Mouse (Mus musculus) intestine, postnatal 0 days (tissue): ENCODE data around the gene Stum. TPM values are rescaled to one million over a fixed set of nuclear protein-coding genes. Genes with fewer than 3 reads are reported as not detected.

Experiments
- ATAC-seq: fragments of 200-750 bp; cut with Nextera tagmentation; 2 replicates; pipeline ENCODE4 v1.8.0; 2017; ENCODE audit warnings: mild to moderate bottlenecking, moderate TSS enrichment, moderate library complexity
- H3K27ac ChIP-seq: fragments of 300-500 bp; sonication (generic); 2 replicates; pipeline ENCODE4 v1.5.1; 2014; ENCODE audit warnings: mild to moderate bottlenecking, low read depth, low read length, moderate library complexity
- H3K27me3 ChIP-seq: fragments of 300-500 bp; sonication (generic); replicated peaks from 2 replicates; pipeline ENCODE4 v1.6.1; 2014; ENCODE audit warnings: low read length, mixed read lengths; ENCODE audit not compliant: control insufficient read depth, insufficient read depth
- H3K36me3 ChIP-seq: fragments of 300-500 bp; sonication (generic); 2 replicates; pipeline ENCODE4 v1.6.1; 2014; ENCODE audit warnings: mild to moderate bottlenecking, moderate library complexity; ENCODE audit not compliant: control insufficient read depth, insufficient read depth
- H3K4me1 ChIP-seq: fragments of 300-500 bp; sonication (generic); replicated peaks from 2 replicates; pipeline ENCODE4 v1.6.1; 2014; ENCODE audit warnings: antibody characterized with exemption, low read length, mixed read lengths; ENCODE audit not compliant: control insufficient read depth, insufficient read depth
- H3K4me2 ChIP-seq: fragments of 300-500 bp; sonication (generic); replicated peaks from 2 replicates; pipeline ENCODE4 v1.6.1; 2014; ENCODE audit warnings: low read depth, mild to moderate bottlenecking, moderate library complexity
- H3K4me3 ChIP-seq: fragments of 300-500 bp; sonication (generic); 2 replicates; pipeline ENCODE4 v1.5.1; 2014; ENCODE audit warnings: low read depth, low read length
- H3K9ac ChIP-seq: fragments of 300-500 bp; sonication (generic); 2 replicates; pipeline ENCODE4 v1.6.1; 2014; ENCODE audit warnings: mild to moderate bottlenecking, low read depth, low read length
- H3K9me3 ChIP-seq: fragments of 300-500 bp; sonication (generic); 2 replicates; pipeline ENCODE4 v1.6.1; 2016; ENCODE audit warnings: mixed run types; ENCODE audit not compliant: control insufficient read depth
- CTCF ChIP-seq: sonication (generic); IDR thresholded peaks from 2 replicates; pipeline ENCODE4 v1.5.1; 2016; ENCODE audit warnings: low read depth, mild to moderate bottlenecking, control low read depth, antibody characterized with exemption, moderate library complexity
- WGBS: fragments of 180-500 bp; shearing (Covaris S2); extraction: QIAGEN DNeasy Blood & Tissue Kit; methylation state at CpG from one replicate; pipeline ENCODE4 v1.1.7; 2014; 5-methylcytosine and 5-hydroxymethylcytosine counted together
- polyA plus RNA-seq: library from polyadenylated mRNA; unstranded; fragments of >200 nt; fragmentation: Nextera tagmentation; extraction: Ambion mirVana; gene quantifications from 2 replicates; pipeline ENCODE4 v1.2.1, GENCODE M21; 2015

Stum gene
- polyA plus RNA-seq, 1 experiment from 2014 or later, result 2.6 TPM

- WGBS, result 85% methylated on average over 6 of the region's 6 CpGs
- no peak overlapping the region for H3K4me3 ChIP-seq
- H3K9ac ChIP-seq, result no peak overlapping the region
- no peak overlapping the region for H3K4me2 ChIP-seq
- no peaks in the 10 kb centered on the region for H3K36me3 ChIP-seq
- H3K27ac ChIP-seq, result peak overlapping the region; percentile 4; the same call in 1 of the 2 replicates
- peaks cover 22% of the 10 kb centered on the region for H3K4me1 ChIP-seq
- no peak for ATAC-seq
- no peaks in the 10 kb centered on the region for H3K27me3 ChIP-seq
- H3K9me3 ChIP-seq, result no peaks in the 10 kb centered on the region
- no peak for TF ChIP-seq CTCF
Observed at GRCm38 (mm10) chr1:180401725-180402124, 81.6 kb downstream of the Stum start.

GRCm38 (mm10) chr1:180400691-180401455 lies 82.4 kb downstream of the Stum start:
- TF ChIP-seq CTCF, result no peak
- Histone ChIP-seq H3K27me3 (no peaks in the 10 kb centered on the region), H3K4me1 (peaks cover 22% of the 10 kb centered on the region), H3K9ac (no peak overlapping the region), H3K36me3 (no peaks in the 10 kb centered on the region), H3K9me3 (no peaks in the 10 kb centered on the region), H3K4me2 (no peak overlapping the region), H3K27ac (no peak overlapping the region), H3K4me3 (no peak overlapping the region)
- WGBS, result 61% methylated on average over 4 of the region's 4 CpGs
- no peak for ATAC-seq

GRCm38 (mm10) chr1:180398446-180398845 lies 84.9 kb downstream of the Stum start:
- Histone ChIP-seq H3K27me3 (no peaks in the 10 kb centered on the region), H3K4me2 (no peak overlapping the region), H3K27ac (no peak overlapping the region), H3K9me3 (no peaks in the 10 kb centered on the region), H3K9ac (no peak overlapping the region), H3K36me3 (no peaks in the 10 kb centered on the region), H3K4me3 (no peak overlapping the region), H3K4me1 (peaks cover 3% of the 10 kb centered on the region; the same call in 1 of the 2 replicates)
- no peak for TF ChIP-seq CTCF
- 81% methylated on average over 3 of the region's 3 CpGs for WGBS
- ATAC-seq, result no peak

- Histone ChIP-seq H3K9me3 (no peaks in the 10 kb centered on the region), H3K4me3 (no peak overlapping the region), H3K4me2 (no peak overlapping the region), H3K4me1 (no peaks in the 10 kb centered on the region), H3K27me3 (no peaks in the 10 kb centered on the region), H3K36me3 (no peaks in the 10 kb centered on the region), H3K27ac (no peak overlapping the region), H3K9ac (no peak overlapping the region)
- no peak for ATAC-seq
- TF ChIP-seq CTCF, result no peak
- WGBS, result 38% methylated on average over 5 of the region's 5 CpGs
Observed at GRCm38 (mm10) chr1:180397734-180398133, 85.6 kb downstream of the Stum start.

GRCm38 (mm10) chr1:180393873-180394272 lies 89.4 kb downstream of the Stum start:
- no peak overlapping the region for H3K9ac ChIP-seq
- no peak overlapping the region for H3K4me2 ChIP-seq
- 88% methylated on average over 12 of the region's 12 CpGs for WGBS
- no peaks in the 10 kb centered on the region for H3K9me3 ChIP-seq
- H3K4me3 ChIP-seq, result no peak overlapping the region
- no peak for ATAC-seq
- H3K4me1 ChIP-seq, result peaks cover 4% of the 10 kb centered on the region; the same call in 1 of the 2 replicates
- no peak for TF ChIP-seq CTCF
- no peak overlapping the region for H3K27ac ChIP-seq
- no peaks in the 10 kb centered on the region for H3K36me3 ChIP-seq
- H3K27me3 ChIP-seq, result no peaks in the 10 kb centered on the region

- Histone ChIP-seq H3K27ac (no peak overlapping the region), H3K9ac (no peak overlapping the region), H3K36me3 (no peaks in the 10 kb centered on the region), H3K4me3 (no peak overlapping the region), H3K9me3 (no peaks in the 10 kb centered on the region), H3K4me2 (no peak overlapping the region), H3K27me3 (no peaks in the 10 kb centered on the region), H3K4me1 (peaks cover 6% of the 10 kb centered on the region; the same call in 1 of the 2 replicates)
- no peak for TF ChIP-seq CTCF
- no peak for ATAC-seq
- WGBS, result 81% methylated on average over 9 of the region's 9 CpGs
Observed at GRCm38 (mm10) chr1:180393017-180393797, 90.1 kb downstream of the Stum start.
